Mouse (Mus musculus): ENCODE measurements around the gene Tssk3.

DNA sequence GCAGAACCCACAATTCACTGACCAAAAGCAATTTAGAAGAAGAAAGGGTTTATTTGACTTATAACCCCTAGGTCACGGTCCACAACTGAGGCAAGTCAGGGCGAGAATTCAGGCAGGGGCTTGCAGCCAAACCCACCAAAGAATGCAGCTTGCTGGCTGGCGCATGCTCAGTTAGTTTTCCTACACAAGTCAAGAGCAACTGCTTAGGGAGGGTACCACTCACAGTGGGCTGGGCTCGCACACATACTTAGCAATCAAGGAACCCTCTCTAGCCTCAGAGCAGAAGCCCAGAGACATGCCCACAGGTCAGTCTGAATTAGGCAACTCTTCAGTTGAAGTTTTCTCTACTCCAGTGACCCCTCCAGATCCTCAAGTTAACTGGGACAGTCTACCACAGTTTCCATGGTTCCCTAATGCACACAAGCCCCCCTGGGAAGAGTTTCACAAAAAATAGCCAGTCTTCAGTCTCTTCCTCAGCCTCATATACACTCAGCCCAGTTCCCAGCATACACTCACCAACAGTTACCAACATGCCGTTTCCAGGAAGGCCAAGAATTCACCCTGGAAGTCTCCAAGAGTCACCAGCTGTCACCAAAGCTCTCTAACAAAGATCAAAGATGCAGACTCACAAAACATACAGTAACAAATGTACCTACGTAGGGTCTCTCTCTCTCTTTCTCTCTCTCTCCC is 20.0 kb upstream of the Tssk3 start:
- TF ChIP-seq ZC3H11A (IDR thresholded peaks at IDR 0.05; ENCODE audit: borderline replicate concordance, low read depth, low read length): no peak
- TF ChIP-seq MAFK (IDR thresholded peaks at IDR 0.05; ENCODE audit: insufficient read depth, low read depth, low read length): no peak
- no peak for TF ChIP-seq ZNF384 (IDR thresholded peaks at IDR 0.05; ENCODE audit: low read depth, low read length)
- TF ChIP-seq HCFC1 (IDR thresholded peaks at IDR 0.05; ENCODE audit: borderline replicate concordance, insufficient read depth, low read length): no peak
- TF ChIP-seq CHD2 (IDR thresholded peaks at IDR 0.05; ENCODE audit: low read depth, low read length): no peak
